ENCODE assay signal across 9 mouse cellular contexts in genomic region chr6:94524335-94524734, GRCm38 (mm10). TPM values are rescaled to one million over a fixed set of nuclear protein-coding genes. Genes with fewer than 3 reads are reported as not detected.
DNase-seq lines count a peak whose midpoint lies in the region; ATAC-seq and TF ChIP-seq lines count a peak whose summit lies in the region.
"Had no signal": no experiment of that assay in that cellular context is flagged by ENCODE, and none has a peak within 500 bp of the region (broad histone marks: within the 10 kb centered on the region; RNA-seq: fewer than 3 reads in every experiment).

No protein-coding gene starts in this region.

- no peaks in the 10 kb centered on the region for H3K27me3 ChIP-seq in lung, embryonic 14.5 days (ENCODE audit: insufficient read depth, low read length)
- H3K27me3 ChIP-seq: liver, embryonic 15.5 days had no signal

- no peaks in the 10 kb centered on the region for H3K4me1 ChIP-seq in lung, embryonic 14.5 days (ENCODE audit: insufficient read depth)
- H3K4me1 ChIP-seq in lung, adult 2 months (ENCODE audit: control insufficient read depth, insufficient read depth, low read length), result no peaks in the 10 kb centered on the region
- H3K4me1 ChIP-seq: liver, embryonic 15.5 days had no signal

- TF ChIP-seq POLR2A in lung, adult 2 months (IDR thresholded peaks at IDR 0.05; ENCODE audit: borderline replicate concordance, extremely low read depth, low read depth, low read length), result no peak

- ATAC-seq in frontal cortex, adult (ENCODE audit: low TSS enrichment), result peak; percentile 55
- ATAC-seq in lung, embryonic 14.5 days (ENCODE audit: insufficient read depth), result no peak
- ATAC-seq in common myeloid progenitor, adult 5-6 weeks (replicated peaks; ENCODE audit: low read depth, poor library complexity, severe bottlenecking), result peak; percentile 87

- H3K4me3 ChIP-seq in lung, embryonic 14.5 days (ENCODE audit: low read depth, low read length), result no peak overlapping the region
- H3K4me3 ChIP-seq in lung, adult 2 months (replicated peaks; ENCODE audit: extremely low read depth, low read depth, low read length), result no peak overlapping the region
- H3K4me3 ChIP-seq: liver, embryonic 15.5 days had no signal

- WGBS in lung, embryonic 14.5 days, result 28% methylated on average over 2 of the region's 2 CpGs
- 24% methylated on average over 2 of the region's 2 CpGs for WGBS in lung, adult 2 months

- no peaks in the 10 kb centered on the region for H3K9me3 ChIP-seq in lung, embryonic 14.5 days (ENCODE audit: low read depth, low read length)
- H3K9me3 ChIP-seq: liver, embryonic 15.5 days had no signal

- no peak overlapping the region for H3K27ac ChIP-seq in lung, embryonic 14.5 days (ENCODE audit: low read depth)
- H3K27ac ChIP-seq: liver, embryonic 15.5 days had no signal

- no peak overlapping the region for H3K9ac ChIP-seq in lung, embryonic 14.5 days
- H3K9ac ChIP-seq: liver, embryonic 15.5 days had no signal

- peak; percentile 70 for TF ChIP-seq CTCF in lung, embryonic 14.5 days (IDR thresholded peaks at IDR 0.05; ENCODE audit: low read depth)
- TF ChIP-seq CTCF in lung, adult 2 months (IDR thresholded peaks at IDR 0.05; ENCODE audit: insufficient read depth, low read length), result no peak

- no peak for DNase-seq in frontal cortex, postnatal 14 days (ENCODE audit: low spot score in 2 of 2)
- peak; percentile 87 for DNase-seq in lung, embryonic 14.5 days
- no peak for DNase-seq in lung, adult 2 months
- peak; percentile 78 for DNase-seq in retina, embryonic 14.5 days (ENCODE audit: low spot score)
- no peak for DNase-seq in layer of hippocampus, postnatal 10 days (ENCODE audit: low spot score in 2 of 2)
- no peak for DNase-seq in right cerebral cortex, postnatal 4 days

- H3K4me2 ChIP-seq in lung, embryonic 14.5 days, result no peak overlapping the region
- H3K4me2 ChIP-seq: liver, embryonic 15.5 days had no signal

- no peaks in the 10 kb centered on the region for H3K36me3 ChIP-seq in lung, embryonic 14.5 days (ENCODE audit: insufficient read depth)
- H3K36me3 ChIP-seq: liver, embryonic 15.5 days had no signal

RNA-seq across cellular contexts. Expression of gene Slc25a26, which starts 24.2 kb away (rescaled TPM):
- polyA plus RNA-seq in lung, embryonic 14.5 days (2014; fragmentation: Nextera tagmentation; extraction: Ambion mirVana), result 7.1 TPM in 2 replicates
- 5.7 and 5.9 TPM in 2 replicates for polyA plus RNA-seq in lung, adult 2 months (2012; rRNA removed)
- total RNA-seq in common myeloid progenitor, adult 5-6 weeks (2017), result 5.7 and 6.6 TPM in 2 replicates
- 10 to 100 TPM; 12.2 to 15.6 TPM for total RNA-seq in layer of hippocampus, postnatal 10 days (2021)

Comparison
In these comparisons a context has a peak if more than half of its experiments do, and no peak if none do; other contexts are left out.
1. DNase-seq: peak in lung, embryonic 14.5 days (single experiment) and retina, embryonic 14.5 days (single experiment); none in frontal cortex, postnatal 14 days (0 of 2), lung, adult 2 months (single experiment), layer of hippocampus, postnatal 10 days (0 of 2) and right cerebral cortex, postnatal 4 days (single experiment).